Mouse (Mus musculus) intestine, postnatal 0 days (tissue): ENCODE data around the gene Naa80. TPM values are rescaled to one million over a fixed set of nuclear protein-coding genes. Genes with fewer than 3 reads are reported as not detected.

Experiments used
- ATAC-seq: fragments of 200-750 bp; cut with Nextera tagmentation; 2 replicates; pipeline ENCODE4 v1.8.0; 2017; ENCODE audit warnings: mild to moderate bottlenecking, moderate TSS enrichment, moderate library complexity
- H3K27ac ChIP-seq: fragments of 300-500 bp; sonication (generic); 2 replicates; pipeline ENCODE4 v1.5.1; 2014; ENCODE audit warnings: mild to moderate bottlenecking, low read depth, low read length, moderate library complexity
- H3K27me3 ChIP-seq: fragments of 300-500 bp; sonication (generic); replicated peaks from 2 replicates; pipeline ENCODE4 v1.6.1; 2014; ENCODE audit warnings: low read length, mixed read lengths; ENCODE audit not compliant: control insufficient read depth, insufficient read depth
- H3K36me3 ChIP-seq: fragments of 300-500 bp; sonication (generic); 2 replicates; pipeline ENCODE4 v1.6.1; 2014; ENCODE audit warnings: mild to moderate bottlenecking, moderate library complexity; ENCODE audit not compliant: control insufficient read depth, insufficient read depth
- H3K4me1 ChIP-seq: fragments of 300-500 bp; sonication (generic); replicated peaks from 2 replicates; pipeline ENCODE4 v1.6.1; 2014; ENCODE audit warnings: antibody characterized with exemption, low read length, mixed read lengths; ENCODE audit not compliant: control insufficient read depth, insufficient read depth
- H3K4me2 ChIP-seq: fragments of 300-500 bp; sonication (generic); replicated peaks from 2 replicates; pipeline ENCODE4 v1.6.1; 2014; ENCODE audit warnings: low read depth, mild to moderate bottlenecking, moderate library complexity
- H3K4me3 ChIP-seq: fragments of 300-500 bp; sonication (generic); 2 replicates; pipeline ENCODE4 v1.5.1; 2014; ENCODE audit warnings: low read depth, low read length
- H3K9ac ChIP-seq: fragments of 300-500 bp; sonication (generic); 2 replicates; pipeline ENCODE4 v1.6.1; 2014; ENCODE audit warnings: mild to moderate bottlenecking, low read depth, low read length
- H3K9me3 ChIP-seq: fragments of 300-500 bp; sonication (generic); 2 replicates; pipeline ENCODE4 v1.6.1; 2016; ENCODE audit warnings: mixed run types; ENCODE audit not compliant: control insufficient read depth
- CTCF ChIP-seq: sonication (generic); IDR thresholded peaks from 2 replicates; pipeline ENCODE4 v1.5.1; 2016; ENCODE audit warnings: low read depth, mild to moderate bottlenecking, control low read depth, antibody characterized with exemption, moderate library complexity
- WGBS: fragments of 180-500 bp; shearing (Covaris S2); extraction: QIAGEN DNeasy Blood & Tissue Kit; methylation state at CpG from one replicate; pipeline ENCODE4 v1.1.7; 2014; 5-methylcytosine and 5-hydroxymethylcytosine counted together
- polyA plus RNA-seq: library from polyadenylated mRNA; unstranded; fragments of >200 nt; fragmentation: Nextera tagmentation; extraction: Ambion mirVana; gene quantifications from 2 replicates; pipeline ENCODE4 v1.2.1, GENCODE M21; 2015

Gene Naa80
- polyA plus RNA-seq, 1 experiment from 2014 or later, result 21.4 TPM

GRCm38 (mm10) chr9:107608741-107609432, 30.2 kb downstream of the Naa80 start, which contains the start of gene Sema3b:
TSS of gene Sema3b (minus strand) at chr9:107609229.
- peaks cover 32% of the 10 kb centered on the region for H3K4me1 ChIP-seq
- no peaks in the 10 kb centered on the region for H3K27me3 ChIP-seq
- H3K27ac ChIP-seq, result peak within 1 kb of the TSS; percentile 87
- H3K4me2 ChIP-seq, result peak within 1 kb of the TSS; percentile 62
- H3K9ac ChIP-seq, result 0 out of 2 replicates have a peak within 1 kb of the TSS, but pooled peaks have one; percentile 18
- TF ChIP-seq CTCF, result no peak
- 37% methylated on average over 12 of the region's 12 CpGs for WGBS
- H3K9me3 ChIP-seq, result no peaks in the 10 kb centered on the region
- H3K36me3 ChIP-seq, result peaks cover 3% of the 10 kb centered on the region; the same call in 1 of the 2 replicates
- no peak for ATAC-seq
- no peak within 1 kb of the TSS for H3K4me3 ChIP-seq

GRCm38 (mm10) chr9:107609433-107609830, 30.7 kb downstream of the Naa80 start:
- peak overlapping the region; percentile 54; the same call in 1 of the 2 replicates for H3K27ac ChIP-seq
- WGBS, result 76% methylated on average over 4 of the region's 4 CpGs
- peak overlapping the region; percentile 62; the same call in 1 of the 2 replicates for H3K4me2 ChIP-seq
- H3K27me3 ChIP-seq, result no peaks in the 10 kb centered on the region
- ATAC-seq, result no peak
- no peaks in the 10 kb centered on the region for H3K9me3 ChIP-seq
- peaks cover 9% of the 10 kb centered on the region for H3K36me3 ChIP-seq
- H3K4me1 ChIP-seq, result peaks cover 28% of the 10 kb centered on the region
- H3K4me3 ChIP-seq, result no peak overlapping the region
- H3K9ac ChIP-seq, result no peak overlapping the region
- TF ChIP-seq CTCF, result no peak

GRCm38 (mm10) chr9:107611456-107612190, 32.9 kb downstream of the Naa80 start:
- H3K4me3 ChIP-seq, result no peak overlapping the region

GRCm38 (mm10) chr9:107612191-107612944, 33.7 kb downstream of the Naa80 start:
- TF ChIP-seq CTCF, result peak; percentile 97
- 3% methylated on average over 42 of the region's 48 CpGs for WGBS

More at GRCm38 (mm10) chr9:107611456-107612190, 32.9 kb downstream of the Naa80 start:
- Histone ChIP-seq H3K27ac (peak overlapping the region; percentile 95), H3K27me3 (no peaks in the 10 kb centered on the region), H3K4me2 (peak overlapping the region; percentile 67), H3K36me3 (peaks cover 30% of the 10 kb centered on the region), H3K9ac (peak overlapping the region; percentile 60), H3K9me3 (no peaks in the 10 kb centered on the region), H3K4me1 (peaks cover 28% of the 10 kb centered on the region)
- ATAC-seq, result no peak
- 67% methylated on average over 6 of the region's 6 CpGs for WGBS
- TF ChIP-seq CTCF, result no peak

GRCm38 (mm10) chr9:107612945-107613569, 34.4 kb downstream of the Naa80 start:
- ATAC-seq, result peak; percentile 28

More at GRCm38 (mm10) chr9:107612191-107612944, 33.7 kb downstream of the Naa80 start:
- peak; percentile 84 for ATAC-seq
- H3K4me2 ChIP-seq, result peak overlapping the region; percentile 67
- peaks cover 36% of the 10 kb centered on the region for H3K36me3 ChIP-seq
- no peaks in the 10 kb centered on the region for H3K9me3 ChIP-seq
- peaks cover 25% of the 10 kb centered on the region; the same call in 1 of the 2 replicates for H3K4me1 ChIP-seq
- no peaks in the 10 kb centered on the region for H3K27me3 ChIP-seq
- H3K4me3 ChIP-seq, result peak overlapping the region; percentile 33
- peak overlapping the region; percentile 60 for H3K9ac ChIP-seq
- peak overlapping the region; percentile 95 for H3K27ac ChIP-seq

More at GRCm38 (mm10) chr9:107612945-107613569, 34.4 kb downstream of the Naa80 start:
- peak overlapping the region; percentile 67 for H3K4me2 ChIP-seq
- H3K9ac ChIP-seq, result no peak overlapping the region; the same call in 1 of the 2 replicates
- H3K27me3 ChIP-seq, result no peaks in the 10 kb centered on the region
- H3K36me3 ChIP-seq, result peaks cover 42% of the 10 kb centered on the region
- 8% methylated on average over 12 of the region's 12 CpGs for WGBS
- peak; percentile 58 for TF ChIP-seq CTCF
- H3K4me1 ChIP-seq, result peaks cover 22% of the 10 kb centered on the region; the same call in 1 of the 2 replicates
- H3K4me3 ChIP-seq, result no peak overlapping the region
- no peaks in the 10 kb centered on the region for H3K9me3 ChIP-seq
- peak overlapping the region; percentile 95 for H3K27ac ChIP-seq
